Mouse (Mus musculus): Measurements from ENCODE around the gene Nhlrc1.

DNA sequence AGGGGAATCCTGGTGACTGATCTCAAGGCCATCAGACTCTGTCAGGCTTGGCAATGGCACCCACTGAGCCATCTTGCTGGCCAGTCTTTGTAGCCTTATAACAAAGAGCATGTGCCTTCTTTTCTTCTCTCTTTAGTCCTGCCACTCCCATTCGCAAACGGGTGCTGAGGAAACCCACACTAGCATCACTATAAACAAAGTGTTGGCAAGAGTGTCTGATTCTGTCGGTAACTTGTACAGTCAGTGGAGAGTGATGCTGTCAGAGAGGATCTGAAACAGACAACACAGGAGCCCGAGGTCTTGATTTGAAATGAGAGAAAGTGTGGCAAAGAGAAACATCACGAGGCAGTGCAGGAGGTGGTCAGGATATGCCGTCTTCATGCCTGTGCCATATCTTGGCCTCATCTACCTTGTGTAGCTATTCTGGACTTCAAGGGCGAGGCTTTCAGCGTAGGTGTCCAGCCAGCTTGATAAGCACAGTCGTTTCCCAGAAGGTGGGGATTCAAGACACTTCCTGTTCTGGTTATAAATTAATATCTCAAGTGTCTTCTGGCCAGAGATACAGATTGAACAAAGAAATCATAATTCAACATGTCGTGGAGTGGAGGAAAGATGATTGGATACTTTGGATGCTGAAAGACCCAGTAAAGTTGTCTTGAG, 44.2 kb downstream of the Nhlrc1 start:
- no peak for TF ChIP-seq CTCF (IDR thresholded peaks at IDR 0.05; ENCODE audit: borderline replicate concordance, insufficient read depth, low read length)
- no peak for TF ChIP-seq POLR2A (IDR thresholded peaks at IDR 0.05; ENCODE audit: low read depth, low read length)
